Mouse (Mus musculus) ES-Bruce4 (cell line): Measurements from ENCODE around the gene Scn8a.
A peak's percentile ranks its signal among the peaks of the same experiment; 100 is the strongest.

Experiments
- CTCF ChIP-seq: IDR thresholded peaks from one replicate; pipeline ENCODE4 v1.8.1; 2011; ENCODE audit warnings: low read depth, low read length
- EP300 ChIP-seq: IDR thresholded peaks from 2 replicates; pipeline ENCODE4 v1.6.1; 2011; ENCODE audit warnings: low read depth, low read length; ENCODE audit not compliant: insufficient read depth
- POLR2A ChIP-seq: IDR thresholded peaks from one replicate; pipeline ENCODE4 v1.8.1; 2011; ENCODE audit warnings: low read length; ENCODE audit not compliant: insufficient read depth

- TF ChIP-seq CTCF: peak; percentile 64
- TF ChIP-seq POLR2A: no peak
- TF ChIP-seq EP300: no peak
Measured at GRCm38 (mm10) chr15:100865556-100865955, 4.1 kb upstream of the Scn8a start.
